Mouse (Mus musculus) heart, postnatal 25 days (tissue): ENCODE measurements around the gene Ralb. TPM values are rescaled to one million over a fixed set of nuclear protein-coding genes. Genes with fewer than 3 reads are reported as not detected.

Source experiments
- DNase-seq: peaks from one replicate; pipeline ENCODE4 v3.0.0; 2022; ENCODE audit warnings: low spot score
- intact Hi-C: fragments of 180-260 bp; cut with DNase I; formaldehyde crosslinking; loops from one replicate; pipeline ENCODE4 v1.15.1; 2025
- total RNA-seq, 2 experiments: library from RNA; stranded (reverse); gene quantifications; 2 replicates each; pipeline ENCODE4 v1.2.3; 2021

Gene Ralb
- total RNA-seq, 2 experiments from 2014 or later: 31.3 to 33.6 TPM

- no peak for DNase-seq
- intact Hi-C loops: no loop called here
Measured at GRCm38 (mm10) chr1:119471793-119472396, 32.7 kb downstream of the Ralb start.

- intact Hi-C loops: loop anchor here (5.0 kb wide), 2 partner anchors 64 to 371 kb away; partner anchors contain the start of gene Tmem185b
- DNase-seq: no peak
Measured at GRCm38 (mm10) chr1:119463386-119463785, 41.2 kb downstream of the Ralb start.

GRCm38 (mm10) chr1:119460062-119460461, 44.5 kb downstream of the Ralb start:
- intact Hi-C loops: loop anchor here (5.0 kb wide), 2 partner anchors 67 to 368 kb away; partner anchors contain the start of gene Tmem185b
- no peak for DNase-seq

GRCm38 (mm10) chr1:119457993-119458605, 46.5 kb downstream of the Ralb start:
- intact Hi-C loops: loop anchor here (5.0 to 10.0 kb wide), 3 partner anchors 89 to 437 kb away; no protein-coding TSS in a partner anchor
- DNase-seq: no peak

- intact Hi-C loops: loop anchor here (5.0 to 10.0 kb wide), 3 partner anchors 90 to 437 kb away; no protein-coding TSS in a partner anchor
- DNase-seq: no peak
Measured at GRCm38 (mm10) chr1:119457528-119457855, 47.1 kb downstream of the Ralb start.

- DNase-seq: no peak
- intact Hi-C loops: loop anchor here (5.0 to 10.0 kb wide), 3 partner anchors 90 to 438 kb away; no protein-coding TSS in a partner anchor
Measured at GRCm38 (mm10) chr1:119456671-119457527, 47.7 kb downstream of the Ralb start.

- no peak for DNase-seq
- intact Hi-C loops: loop anchor here (10.0 kb wide), 1 partner anchor 441 kb away; no protein-coding TSS in a partner anchor
Measured at GRCm38 (mm10) chr1:119453731-119454130, 50.9 kb downstream of the Ralb start.

GRCm38 (mm10) chr1:119451417-119451816, 53.2 kb downstream of the Ralb start:
- DNase-seq: no peak
- intact Hi-C loops: loop anchor here (10.0 kb wide), 1 partner anchor 443 kb away; no protein-coding TSS in a partner anchor

GRCm38 (mm10) chr1:119450651-119451345, 53.8 kb downstream of the Ralb start:
- DNase-seq: no peak
- intact Hi-C loops: loop anchor here (10.0 kb wide), 1 partner anchor 444 kb away; no protein-coding TSS in a partner anchor

GRCm38 (mm10) chr1:119446753-119447283, 57.8 kb downstream of the Ralb start:
- no peak for DNase-seq
- intact Hi-C loops: no loop called here

GRCm38 (mm10) chr1:119443591-119444350, 60.8 kb downstream of the Ralb start:
- no peak for DNase-seq
- intact Hi-C loops: no loop called here

- intact Hi-C loops: no loop called here
- DNase-seq: no peak
Measured at GRCm38 (mm10) chr1:119442901-119443300, 61.7 kb downstream of the Ralb start.

- intact Hi-C loops: no loop called here
- no peak for DNase-seq
Measured at GRCm38 (mm10) chr1:119438105-119438637, 66.4 kb downstream of the Ralb start.

- no peak for DNase-seq
- intact Hi-C loops: no loop called here
Measured at GRCm38 (mm10) chr1:119437401-119437800, 67.2 kb downstream of the Ralb start.

- no peak for DNase-seq
- intact Hi-C loops: loop anchor here (5.0 to 10.0 kb wide), 3 partner anchors 167 to 660 kb away; no protein-coding TSS in a partner anchor
Measured at GRCm38 (mm10) chr1:119424141-119424860, 80.3 kb downstream of the Ralb start.

GRCm38 (mm10) chr1:119423510-119423909, 81.1 kb downstream of the Ralb start:
- intact Hi-C loops: loop anchor here (1.0 to 10.0 kb wide), 4 partner anchors 166 to 659 kb away; no protein-coding TSS in a partner anchor
- DNase-seq: no peak

GRCm38 (mm10) chr1:119422460-119423015, 82.1 kb downstream of the Ralb start:
- intact Hi-C loops: loop anchor here (1.0 to 10.0 kb wide), 4 partner anchors 165 to 658 kb away; no protein-coding TSS in a partner anchor
- DNase-seq: no peak
